Mouse (Mus musculus): ENCODE measurements around the gene Pla2g5. TPM values are rescaled to one million over a fixed set of nuclear protein-coding genes. Genes with fewer than 3 reads are reported as not detected.

Gene Pla2g5
- total and polyA plus RNA-seq, 3 experiments = 24.8 to 87.6 (median 33.0) TPM

GRCm38 (mm10) chr4:138802917-138803316 lies 60.4 kb downstream of the Pla2g5 start:
- no peak for DNase-seq
- no peaks in the 10 kb centered on the region for H3K36me3 ChIP-seq (ENCODE audit: control insufficient read depth, insufficient read depth, low read length)

GRCm38 (mm10) chr4:138801631-138802030 lies 61.7 kb downstream of the Pla2g5 start:
- Histone ChIP-seq H3K27me3 (ENCODE audit: control insufficient read depth, insufficient read depth, low read length) (no peaks in the 10 kb centered on the region), H3K4me3 (no peak overlapping the region), H3K9ac (ENCODE audit: low read depth, low read length) (no peak overlapping the region), H3K79me2 (replicated peaks; ENCODE audit: control insufficient read depth, insufficient read depth, low read length) (no peaks in the 10 kb centered on the region), H3K4me1 (ENCODE audit: control insufficient read depth, insufficient read depth, low read length) (no peaks in the 10 kb centered on the region), H3K36me3 (ENCODE audit: control insufficient read depth, insufficient read depth, low read length) (no peaks in the 10 kb centered on the region), H3K27ac (no peak overlapping the region)
- intact Hi-C loops (cut with DNase I) = no loop called here
- no peak for DNase-seq
- 88% methylated on average over 4 of the region's 4 CpGs for WGBS
- TF ChIP-seq POLR2A (IDR thresholded peaks at IDR 0.05; ENCODE audit: insufficient read depth, low read depth, low read length) (no peak), EP300 (IDR thresholded peaks at IDR 0.05; ENCODE audit: insufficient read depth, low read depth, low read length) (no peak), CTCF (IDR thresholded peaks at IDR 0.05) (no peak)

More at GRCm38 (mm10) chr4:138802917-138803316, 60.4 kb downstream of the Pla2g5 start:
- TF ChIP-seq CTCF (IDR thresholded peaks at IDR 0.05) (no peak), EP300 (IDR thresholded peaks at IDR 0.05; ENCODE audit: insufficient read depth, low read depth, low read length) (no peak), POLR2A (IDR thresholded peaks at IDR 0.05; ENCODE audit: insufficient read depth, low read depth, low read length) (no peak)
- intact Hi-C loops (cut with DNase I) = no loop called here
- Histone ChIP-seq H3K9ac (ENCODE audit: low read depth, low read length) (no peak overlapping the region), H3K79me2 (replicated peaks; ENCODE audit: control insufficient read depth, insufficient read depth, low read length) (no peaks in the 10 kb centered on the region), H3K27ac (no peak overlapping the region), H3K4me1 (ENCODE audit: control insufficient read depth, insufficient read depth, low read length) (no peaks in the 10 kb centered on the region; the same call in 1 of the 2 replicates), H3K27me3 (ENCODE audit: control insufficient read depth, insufficient read depth, low read length) (no peaks in the 10 kb centered on the region), H3K4me3 (no peak overlapping the region)
- 87% methylated on average over 11 of the region's 11 CpGs for WGBS

DNA sequence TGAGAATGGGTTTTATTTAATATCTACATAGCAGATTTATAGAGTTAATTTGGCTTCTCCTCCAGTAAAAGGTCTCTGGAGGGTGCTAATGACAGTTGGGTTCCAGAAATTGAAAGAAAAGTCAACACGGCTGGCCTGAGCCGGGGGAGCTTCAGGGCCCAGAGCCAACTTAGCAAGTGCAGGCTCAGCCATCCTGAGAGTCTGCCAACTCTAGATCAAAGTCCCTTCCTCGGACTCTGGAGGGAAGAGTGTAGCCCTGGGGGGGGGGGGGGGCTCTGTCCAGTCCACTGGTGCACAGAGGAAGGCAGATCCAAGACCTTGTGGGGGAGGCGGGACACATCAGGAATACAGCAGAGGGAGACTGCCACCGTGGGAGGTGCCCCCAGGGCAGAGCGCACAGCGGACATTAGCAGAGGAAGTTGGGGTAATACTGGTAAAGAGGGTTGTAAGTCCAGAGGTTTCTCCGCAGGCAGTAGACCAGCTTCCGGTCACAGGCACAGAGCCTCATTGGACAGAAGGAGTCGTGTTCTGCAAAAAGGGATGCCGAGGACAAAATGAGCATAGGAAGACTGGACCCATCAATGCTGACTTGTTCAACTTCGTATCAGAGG lies 63.0 kb downstream of the Pla2g5 start:
- H3K4me3 ChIP-seq = no peak overlapping the region
- intact Hi-C loops (cut with DNase I) = no loop called here
- WGBS = 36% methylated on average over 12 of the region's 12 CpGs

DNA sequence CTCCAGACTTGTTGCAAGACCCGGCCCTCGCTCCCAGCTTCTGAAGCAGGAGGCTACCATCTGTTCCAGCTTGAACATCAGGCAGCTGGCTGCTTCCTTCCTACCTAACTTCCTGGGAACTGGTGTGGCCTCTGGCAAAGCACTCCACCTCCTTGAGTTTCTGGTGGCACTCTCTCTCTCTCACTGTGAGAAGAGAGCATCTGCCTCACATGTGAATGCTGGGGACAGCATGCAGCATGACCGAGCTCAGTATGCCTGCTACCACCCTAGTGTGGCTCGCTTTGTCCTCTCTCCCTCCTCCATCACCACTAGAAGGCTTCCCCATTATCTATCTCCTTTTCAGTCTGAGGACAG lies 66.1 kb downstream of the Pla2g5 start:
- intact Hi-C loops (cut with DNase I) = no loop called here
- H3K27me3 ChIP-seq (ENCODE audit: control insufficient read depth, insufficient read depth, low read length) = no peaks in the 10 kb centered on the region
- no peaks in the 10 kb centered on the region for H3K36me3 ChIP-seq (ENCODE audit: control insufficient read depth, insufficient read depth, low read length)
- H3K4me1 ChIP-seq (ENCODE audit: control insufficient read depth, insufficient read depth, low read length) = no peaks in the 10 kb centered on the region
- no peak overlapping the region for H3K27ac ChIP-seq
- H3K9ac ChIP-seq (ENCODE audit: low read depth, low read length) = no peak overlapping the region
- no peak for DNase-seq
- H3K79me2 ChIP-seq (replicated peaks; ENCODE audit: control insufficient read depth, insufficient read depth, low read length) = no peaks in the 10 kb centered on the region
- TF ChIP-seq EP300 (IDR thresholded peaks at IDR 0.05; ENCODE audit: insufficient read depth, low read depth, low read length) (no peak), POLR2A (IDR thresholded peaks at IDR 0.05; ENCODE audit: insufficient read depth, low read depth, low read length) (no peak), CTCF (IDR thresholded peaks at IDR 0.05) (no peak)
- no peak overlapping the region for H3K4me3 ChIP-seq
- 60% methylated on average over 4 of the region's 4 CpGs for WGBS

More for the DNA sequence above, 63.0 kb downstream of the Pla2g5 start:
- Histone ChIP-seq H3K9ac (ENCODE audit: low read depth, low read length) (no peak overlapping the region), H3K27me3 (ENCODE audit: control insufficient read depth, insufficient read depth, low read length) (no peaks in the 10 kb centered on the region), H3K27ac (no peak overlapping the region), H3K4me1 (ENCODE audit: control insufficient read depth, insufficient read depth, low read length) (no peaks in the 10 kb centered on the region), H3K36me3 (ENCODE audit: control insufficient read depth, insufficient read depth, low read length) (no peaks in the 10 kb centered on the region), H3K79me2 (replicated peaks; ENCODE audit: control insufficient read depth, insufficient read depth, low read length) (no peaks in the 10 kb centered on the region)
- no peak for DNase-seq
- TF ChIP-seq EP300 (IDR thresholded peaks at IDR 0.05; ENCODE audit: insufficient read depth, low read depth, low read length) (no peak), POLR2A (IDR thresholded peaks at IDR 0.05; ENCODE audit: insufficient read depth, low read depth, low read length) (no peak), CTCF (IDR thresholded peaks at IDR 0.05) (no peak)

GRCm38 (mm10) chr4:138796513-138797216 lies 66.6 kb downstream of the Pla2g5 start:
- no peak overlapping the region for H3K4me3 ChIP-seq
- no peaks in the 10 kb centered on the region for H3K4me1 ChIP-seq (ENCODE audit: control insufficient read depth, insufficient read depth, low read length)
- H3K9ac ChIP-seq (ENCODE audit: low read depth, low read length) = no peak overlapping the region
- TF ChIP-seq CTCF (IDR thresholded peaks at IDR 0.05) = no peak
- no peak for TF ChIP-seq POLR2A (IDR thresholded peaks at IDR 0.05; ENCODE audit: insufficient read depth, low read depth, low read length)
- TF ChIP-seq EP300 (IDR thresholded peaks at IDR 0.05; ENCODE audit: insufficient read depth, low read depth, low read length) = no peak
- WGBS = 30% methylated on average over 6 of the region's 6 CpGs
- no peaks in the 10 kb centered on the region for H3K79me2 ChIP-seq (replicated peaks; ENCODE audit: control insufficient read depth, insufficient read depth, low read length)
- DNase-seq = no peak
- H3K27me3 ChIP-seq (ENCODE audit: control insufficient read depth, insufficient read depth, low read length) = no peaks in the 10 kb centered on the region
- intact Hi-C loops (cut with DNase I) = no loop called here
- no peaks in the 10 kb centered on the region for H3K36me3 ChIP-seq (ENCODE audit: control insufficient read depth, insufficient read depth, low read length)
- no peak overlapping the region for H3K27ac ChIP-seq

- no peaks in the 10 kb centered on the region for H3K27me3 ChIP-seq (ENCODE audit: control insufficient read depth, insufficient read depth, low read length)
- no peaks in the 10 kb centered on the region for H3K4me1 ChIP-seq (ENCODE audit: control insufficient read depth, insufficient read depth, low read length)
- TF ChIP-seq EP300 (IDR thresholded peaks at IDR 0.05; ENCODE audit: insufficient read depth, low read depth, low read length) = no peak
- TF ChIP-seq POLR2A (IDR thresholded peaks at IDR 0.05; ENCODE audit: insufficient read depth, low read depth, low read length) = no peak
- no peak for TF ChIP-seq CTCF (IDR thresholded peaks at IDR 0.05)
- 88% methylated on average over 6 of the region's 6 CpGs for WGBS
- H3K9ac ChIP-seq (ENCODE audit: low read depth, low read length) = no peak overlapping the region
- H3K4me3 ChIP-seq = no peak overlapping the region
- intact Hi-C loops (cut with DNase I) = no loop called here
- no peaks in the 10 kb centered on the region for H3K79me2 ChIP-seq (replicated peaks; ENCODE audit: control insufficient read depth, insufficient read depth, low read length)
- no peaks in the 10 kb centered on the region for H3K36me3 ChIP-seq (ENCODE audit: control insufficient read depth, insufficient read depth, low read length)
- DNase-seq = no peak
- H3K27ac ChIP-seq = no peak overlapping the region
Measured at GRCm38 (mm10) chr4:138794344-138794743, 68.9 kb downstream of the Pla2g5 start.
